Mouse (Mus musculus): ENCODE data around the gene Rsph9.

GRCm38 (mm10) chr17:46080388-46080787 lies 63.6 kb downstream of the Rsph9 start:
- no peak for TF ChIP-seq POLR2A (IDR thresholded peaks at IDR 0.05; ENCODE audit: insufficient read depth, low read depth, low read length)
- no peak for TF ChIP-seq CTCF (IDR thresholded peaks at IDR 0.05; ENCODE audit: insufficient read depth, low read depth, low read length)

All from olfactory bulb, adult 2 months (tissue).